Mouse (Mus musculus) brain, embryonic 14.5 days (tissue): Measurements from ENCODE around the gene Gm10642.

Experiments
- CTCF ChIP-seq: fragments of 200-500 bp; IDR thresholded peaks from 2 replicates; pipeline ENCODE4 v1.5.1; 2012; ENCODE audit warnings: inconsistent platforms, mild to moderate bottlenecking, moderate library complexity, borderline replicate concordance; ENCODE audit not compliant: insufficient read depth, insufficient read length; ENCODE audit errors: extremely low read depth
- POLR2A ChIP-seq: fragments of 200-500 bp; IDR thresholded peaks from 2 replicates; pipeline ENCODE4 v1.6.1; 2012; ENCODE audit warnings: mild to moderate bottlenecking, inconsistent platforms, borderline replicate concordance; ENCODE audit not compliant: poor library complexity, insufficient read depth, insufficient read length, severe bottlenecking; ENCODE audit errors: extremely low read depth

GRCm38 (mm10) chr9:70650260-70650659, 5.8 kb upstream of the Gm10642 start:
- TF ChIP-seq CTCF (no peak), POLR2A (no peak)
